ENCODE assay signal across 14 mouse cellular contexts in genomic region chr10:80513739-80514138, GRCm38 (mm10). TPM values are rescaled to one million over a fixed set of nuclear protein-coding genes. Genes with fewer than 3 reads are reported as not detected.
A peak's percentile ranks its signal among the peaks of the same experiment; 100 is the strongest.
DNase-seq lines count a peak whose midpoint lies in the region; ATAC-seq and TF ChIP-seq lines count a peak whose summit lies in the region.
"Had no signal": no experiment of that assay in that cellular context is flagged by ENCODE, and none has a peak within 500 bp of the region (broad histone marks: within the 10 kb centered on the region; RNA-seq: fewer than 3 reads in every experiment).

No protein-coding gene starts in this region.

- peaks cover 52% of the 10 kb centered on the region for H3K27me3 ChIP-seq in heart, embryonic 11.5 days (ENCODE audit: control insufficient read depth, insufficient read depth, low read length)
- no peaks in the 10 kb centered on the region for H3K27me3 ChIP-seq in ES-Bruce4 (ENCODE audit: control insufficient read depth, insufficient read depth, low read length, poor library complexity, severe bottlenecking)
- peaks cover 48% of the 10 kb centered on the region for H3K27me3 ChIP-seq in forebrain, embryonic 13.5 days
- peaks cover 76% of the 10 kb centered on the region for H3K27me3 ChIP-seq in limb, embryonic 13.5 days

- no peak for ATAC-seq in heart, embryonic 11.5 days (replicated peaks; ENCODE audit: insufficient number of reproducible peaks, low FRiP score, low TSS enrichment)
- ATAC-seq in forebrain, embryonic 13.5 days, result no peak
- no peak for ATAC-seq in limb, embryonic 13.5 days (ENCODE audit: low FRiP score, low read depth)
- ATAC-seq in megakaryocyte progenitor cell, adult 5-6 weeks (replicated peaks; ENCODE audit: poor library complexity), result no peak
- ATAC-seq: intestine, embryonic 16.5 days had no signal

- H3K4me3 ChIP-seq in heart, embryonic 11.5 days (ENCODE audit: low read depth, low read length), result no peak overlapping the region
- H3K4me3 ChIP-seq in ES-Bruce4 (ENCODE audit: low read depth, low read length), result no peak overlapping the region
- peak overlapping the region; percentile 12; the same call in 1 of the 2 replicates for H3K4me3 ChIP-seq in forebrain, embryonic 13.5 days
- H3K4me3 ChIP-seq in limb, embryonic 13.5 days, result 0 out of 2 replicates have a peak overlapping the region, but pooled peaks have one; percentile 3
- H3K4me3 ChIP-seq: gastrocnemius, adult 2 months had no signal

- no peak for TF ChIP-seq CTCF in ES-Bruce4 (IDR thresholded peaks at IDR 0.05; ENCODE audit: low read depth, low read length)

- H3K36me3 ChIP-seq in heart, embryonic 11.5 days (ENCODE audit: control insufficient read depth, insufficient read depth, low read length), result no peaks in the 10 kb centered on the region
- no peaks in the 10 kb centered on the region for H3K36me3 ChIP-seq in ES-Bruce4 (ENCODE audit: control insufficient read depth, insufficient read depth, low read length, poor library complexity, severe bottlenecking)
- H3K36me3 ChIP-seq in forebrain, embryonic 13.5 days (ENCODE audit: poor library complexity, severe bottlenecking), result no peaks in the 10 kb centered on the region
- no peaks in the 10 kb centered on the region for H3K36me3 ChIP-seq in limb, embryonic 13.5 days

- no peaks in the 10 kb centered on the region for H3K9me3 ChIP-seq in heart, embryonic 11.5 days (replicated peaks; ENCODE audit: control insufficient read depth, low read length)
- H3K9me3 ChIP-seq in ES-Bruce4 (replicated peaks; ENCODE audit: control insufficient read depth, insufficient read depth, low read length, poor library complexity, severe bottlenecking), result no peaks in the 10 kb centered on the region
- no peaks in the 10 kb centered on the region for H3K9me3 ChIP-seq in forebrain, embryonic 13.5 days (replicated peaks)
- H3K9me3 ChIP-seq in limb, embryonic 13.5 days, result no peaks in the 10 kb centered on the region

- intact Hi-C loops in heart, postnatal 10 days (cut with DNase I), result no loop called here

- H3K4me2 ChIP-seq in heart, embryonic 11.5 days, result peak overlapping the region; percentile 24
- H3K4me2 ChIP-seq in forebrain, embryonic 13.5 days, result peak overlapping the region; percentile 25; the same call in 1 of the 2 replicates
- H3K4me2 ChIP-seq in limb, embryonic 13.5 days (replicated peaks), result peak overlapping the region; percentile 35

- no peak for TF ChIP-seq EP300 in ES-Bruce4 (IDR thresholded peaks at IDR 0.05; ENCODE audit: insufficient read depth, low read depth, low read length)

- DNase-seq in heart, postnatal 10 days, result no peak
- no peak for DNase-seq in retina, embryonic 14.5 days (ENCODE audit: low spot score)
- DNase-seq in gastrocnemius, adult 8-10 months (ENCODE audit: low spot score in 2 of 2), result no peak
- DNase-seq: B cell, adult 2 months; gastrocnemius, adult 2 months; layer of hippocampus, postnatal 36 days; right cerebral cortex, postnatal 4 days had no signal

- H3K27ac ChIP-seq in heart, embryonic 11.5 days (ENCODE audit: low read depth, low read length), result no peak overlapping the region
- H3K27ac ChIP-seq in ES-Bruce4 (ENCODE audit: insufficient read depth, low read length), result no peak overlapping the region
- H3K27ac ChIP-seq in forebrain, embryonic 13.5 days, result no peak overlapping the region
- no peak overlapping the region for H3K27ac ChIP-seq in limb, embryonic 13.5 days
- H3K27ac ChIP-seq: gastrocnemius, adult 2 months had no signal

- 6% methylated on average over 19 of the region's 19 CpGs for WGBS in heart, embryonic 11.5 days (ENCODE audit: insufficient replicate concordance)
- 8% methylated on average over 19 of the region's 19 CpGs for WGBS in forebrain, embryonic 13.5 days
- 13% methylated on average over 19 of the region's 19 CpGs for WGBS in limb, embryonic 13.5 days

- H3K9ac ChIP-seq in heart, embryonic 11.5 days (ENCODE audit: low read depth, low read length), result 0 out of 2 replicates have a peak overlapping the region, but pooled peaks have one; percentile 4
- H3K9ac ChIP-seq in ES-Bruce4 (ENCODE audit: low read depth, poor library complexity, severe bottlenecking), result peak overlapping the region; percentile 22; the same call in 1 of the 2 replicates
- H3K9ac ChIP-seq in forebrain, embryonic 13.5 days, result 0 out of 2 replicates have a peak overlapping the region, but pooled peaks have one; percentile 9
- H3K9ac ChIP-seq in limb, embryonic 13.5 days, result peak overlapping the region; percentile 43

- peaks cover 10% of the 10 kb centered on the region; the same call in 1 of the 2 replicates for H3K4me1 ChIP-seq in heart, embryonic 11.5 days (ENCODE audit: control insufficient read depth, insufficient read depth, low read length)
- no peaks in the 10 kb centered on the region for H3K4me1 ChIP-seq in ES-Bruce4 (ENCODE audit: control insufficient read depth, insufficient read depth, low read length)
- peaks cover 8% of the 10 kb centered on the region; the same call in 1 of the 2 replicates for H3K4me1 ChIP-seq in forebrain, embryonic 13.5 days
- peaks cover 13% of the 10 kb centered on the region; the same call in 1 of the 2 replicates for H3K4me1 ChIP-seq in limb, embryonic 13.5 days

- TF ChIP-seq POLR2A in ES-Bruce4 (IDR thresholded peaks at IDR 0.05; ENCODE audit: insufficient read depth, low read length), result no peak

RNA-seq across cellular contexts. Expression of gene Onecut3, which starts 19.1 kb away (rescaled TPM):
- polyA plus RNA-seq in heart, embryonic 11.5 days (2014; fragmentation: Nextera tagmentation; extraction: Ambion mirVana), result 0.04 TPM in 1 of 2 replicates, not detected in the other
- not detected for total RNA-seq in heart, postnatal 10 days (2021)
- not detected in 2 replicates for polyA plus RNA-seq in ES-Bruce4 (2011; ENCODE audit: insufficient read depth, insufficient read length, low read depth, missing spikeins)
- polyA plus RNA-seq in forebrain, embryonic 13.5 days (2015; fragmentation: Nextera tagmentation; extraction: Ambion mirVana), result 0.35 and 0.57 TPM in 2 replicates
- not detected in 2 replicates for polyA plus RNA-seq in limb, embryonic 13.5 days (2015; fragmentation: Nextera tagmentation; extraction: Ambion mirVana)
- not detected in 2 replicates for total RNA-seq in megakaryocyte progenitor cell, adult 5-6 weeks (2015)
- not detected in 2 replicates for total RNA-seq in megakaryocyte progenitor cell, adult 5-6 weeks (2017)
- not detected for total RNA-seq in gastrocnemius, adult 8-10 months (2022)
- total RNA-seq: gastrocnemius, adult 2 months had no signal

RNA-seq across cellular contexts. Expression of gene Atp8b3, which starts 25.2 kb away (rescaled TPM):
- 0.09 TPM in 1 of 2 replicates, not detected in the other for polyA plus RNA-seq in heart, embryonic 11.5 days (2014; fragmentation: Nextera tagmentation; extraction: Ambion mirVana)
- total RNA-seq in heart, postnatal 10 days (2021), result not detected
- polyA plus RNA-seq in ES-Bruce4 (2011; ENCODE audit: insufficient read depth, insufficient read length, low read depth, missing spikeins), result 1.2 and 1.6 TPM in 2 replicates
- polyA plus RNA-seq in forebrain, embryonic 13.5 days (2015; fragmentation: Nextera tagmentation; extraction: Ambion mirVana), result 0.33 and 0.36 TPM in 2 replicates
- 0.29 and 0.33 TPM in 2 replicates for polyA plus RNA-seq in limb, embryonic 13.5 days (2015; fragmentation: Nextera tagmentation; extraction: Ambion mirVana)
- total RNA-seq in megakaryocyte progenitor cell, adult 5-6 weeks (2015), result not detected in 2 replicates
- total RNA-seq in megakaryocyte progenitor cell, adult 5-6 weeks (2017), result not detected in 2 replicates
- total RNA-seq in gastrocnemius, adult 8-10 months (2022), result not detected
- total RNA-seq: gastrocnemius, adult 2 months had no signal
- polyA plus RNA-seq: liver, embryonic 16.5 days had no signal

RNA-seq across cellular contexts. Expression of gene Rexo1, which starts 47.6 kb away (rescaled TPM):
- polyA plus RNA-seq in heart, embryonic 11.5 days (2014; fragmentation: Nextera tagmentation; extraction: Ambion mirVana), result 18.0 and 18.1 TPM in 2 replicates
- total RNA-seq in heart, postnatal 10 days (2021), result 10 to 100 TPM; 20.3 to 21.5 TPM
- 29.5 and 32.8 TPM in 2 replicates for polyA plus RNA-seq in ES-Bruce4 (2011; ENCODE audit: insufficient read depth, insufficient read length, low read depth, missing spikeins)
- 27.5 and 30.8 TPM in 2 replicates for polyA plus RNA-seq in forebrain, embryonic 13.5 days (2015; fragmentation: Nextera tagmentation; extraction: Ambion mirVana)
- 28.3 and 28.7 TPM in 2 replicates for polyA plus RNA-seq in limb, embryonic 13.5 days (2015; fragmentation: Nextera tagmentation; extraction: Ambion mirVana)
- total RNA-seq in megakaryocyte progenitor cell, adult 5-6 weeks (2015), result 34.1 and 35.2 TPM in 2 replicates
- 17.1 and 19.2 TPM in 2 replicates for total RNA-seq in megakaryocyte progenitor cell, adult 5-6 weeks (2017)
- 10 to 100 TPM in 2 of 4 experiments, 1 to 10 TPM in 2; 8.5 to 11.1 (median 10.1) TPM for total RNA-seq in gastrocnemius, adult 8-10 months (2022)

Comparison
In these comparisons a context has a peak if more than half of its experiments do, and no peak if none do; other contexts are left out.
1. H3K4me3 ChIP-seq: peak in forebrain, embryonic 13.5 days (single experiment) and limb, embryonic 13.5 days (single experiment); none in heart, embryonic 11.5 days (single experiment) and ES-Bruce4 (single experiment).
2. Peak in every context shown above with its lines, with median percentiles within 50 percentile points of each other: H3K4me2 ChIP-seq and H3K9ac ChIP-seq.